Mouse (Mus musculus) gastrocnemius, adult 2 months (tissue): Measurements from ENCODE around the gene Kptn. TPM values are rescaled to one million over a fixed set of nuclear protein-coding genes. Genes with fewer than 3 reads are reported as not detected.

Experiments
- DNase-seq: peaks from one replicate; pipeline ENCODE4 v3.0.0; 2022
- H3K27ac ChIP-seq: fragments of 200-600 bp; 2 replicates; pipeline ENCODE4 v1.8.1; 2022; ENCODE audit warnings: mild to moderate bottlenecking
- H3K4me3 ChIP-seq: fragments of 200-600 bp; 2 replicates; pipeline ENCODE4 v1.8.1; 2022; ENCODE audit warnings: mild to moderate bottlenecking, moderate library complexity
- CTCF ChIP-seq: fragments of 200-600 bp; IDR thresholded peaks from 2 replicates; pipeline ENCODE4 v1.8.1; 2022; ENCODE audit warnings: antibody characterized with exemption, mild to moderate bottlenecking, moderate library complexity
- intact Hi-C: fragments of 180-260 bp; cut with DNase I; formaldehyde crosslinking; loops from one replicate; pipeline ENCODE4 v1.15.1; 2025
- total RNA-seq, 2 experiments: library from RNA; stranded (reverse); gene quantifications; 2 replicates each; pipeline ENCODE4 v1.2.3; 2021

Kptn gene
- total RNA-seq, 2 experiments from 2014 or later: 10.3 to 16.0 TPM

DNA sequence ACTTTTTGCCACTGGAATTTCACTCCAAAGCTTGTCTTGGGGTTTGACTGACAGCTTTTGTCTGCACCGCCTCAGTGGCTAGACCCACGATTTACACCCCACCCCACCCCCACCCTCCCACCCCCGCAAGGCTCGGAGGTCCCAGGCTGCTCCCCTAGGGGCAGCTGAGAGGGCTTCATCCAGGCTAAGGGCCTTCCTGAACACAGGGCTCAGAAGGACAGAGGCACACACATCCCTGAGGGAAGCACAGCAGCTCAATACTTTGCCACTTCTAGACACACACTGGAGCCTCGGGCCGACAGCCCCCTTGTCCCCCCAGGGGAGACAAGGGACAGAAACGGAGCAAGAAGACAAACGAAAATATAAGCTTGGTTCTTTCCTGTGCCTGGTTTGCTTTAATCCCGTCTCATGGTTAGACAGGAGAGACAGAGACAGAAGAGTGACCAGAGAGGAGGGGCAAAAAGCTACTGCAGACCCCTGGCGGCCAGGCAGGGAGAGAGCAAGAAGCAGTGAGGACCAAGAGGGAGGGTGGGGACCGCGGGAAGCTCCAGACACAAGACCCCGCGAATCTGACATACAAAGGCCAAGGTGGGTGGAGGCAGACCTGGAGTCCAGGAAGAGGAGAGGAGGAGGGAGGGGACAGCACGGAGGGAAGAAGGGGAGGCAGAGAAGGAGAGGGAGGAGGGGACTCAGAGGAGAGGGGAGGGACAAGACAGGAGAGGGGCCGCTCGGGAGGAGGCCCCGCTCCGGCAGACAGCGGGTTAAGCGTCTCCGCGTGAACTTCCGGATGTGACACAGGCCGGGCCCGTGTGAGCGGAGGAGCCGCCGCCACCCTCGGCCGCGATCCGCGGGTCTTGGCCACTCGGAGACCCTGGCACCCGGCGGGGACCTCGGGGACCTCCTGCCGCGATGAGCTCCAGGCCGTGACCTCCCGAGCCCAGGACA lies 55.2 kb downstream of the Kptn start, which contains the start of gene Meis3:
Gene Meis3, plus strand, starts transcription at position 494 of the 945 bp plus-strand sequence.
- H3K27ac ChIP-seq: peak within 1 kb of the TSS; percentile 81
- intact Hi-C loops: no loop called here
- peak; percentile 37 for TF ChIP-seq CTCF
- H3K4me3 ChIP-seq: peak within 1 kb of the TSS; percentile 74
- DNase-seq: peak; percentile 59

DNA sequence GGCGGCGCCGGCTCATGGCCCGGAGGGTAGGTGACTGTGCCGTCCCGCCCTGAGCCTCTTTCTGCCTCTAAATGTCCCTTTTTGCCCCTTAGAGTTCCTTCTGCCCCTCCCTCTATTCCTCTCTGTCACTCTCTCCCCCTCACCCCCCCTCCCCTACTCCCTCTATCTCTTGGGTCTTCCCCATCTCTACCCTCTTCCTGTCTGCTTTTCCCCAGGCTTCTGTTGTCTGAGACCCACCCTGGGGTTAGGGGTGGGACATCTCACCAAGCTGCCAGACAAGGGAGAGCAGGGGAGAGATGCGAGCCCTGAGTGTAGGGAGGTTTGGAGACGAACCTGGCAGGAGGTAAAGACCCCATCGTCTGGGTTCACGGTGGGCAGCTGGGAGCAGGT lies 55.8 kb downstream of the Kptn start:
- TF ChIP-seq CTCF: no peak
- intact Hi-C loops: no loop called here
- H3K27ac ChIP-seq: peak overlapping the region; percentile 81
- peak overlapping the region; percentile 74 for H3K4me3 ChIP-seq
- no peak for DNase-seq

Other genes starting within 250 kb of the Kptn start
- gene Crx, start 239.9 kb upstream of the Kptn start, total RNA-seq: not detected
- gene Crxos, start 237.3 kb upstream of the Kptn start, total RNA-seq: not detected
- gene Selenow, start 197.5 kb upstream of the Kptn start, total RNA-seq: 1,000 to 10,000 TPM; 1,391 to 1,893 TPM
- gene Nop53, start 173.8 kb upstream of the Kptn start, total RNA-seq: 10 to 100 TPM; 85.7 to 97.4 TPM
- gene Ehd2, start 152.3 kb upstream of the Kptn start, total RNA-seq: 10 to 100 TPM; 31.4 to 38.7 TPM
- gene Bicra, start 72.0 kb upstream of the Kptn start, total RNA-seq: 1 to 10 TPM; 6.8 to 7.1 TPM
- gene Zfp541, start 58.1 kb upstream of the Kptn start, total RNA-seq: not detected
- gene Napa, start 21.4 kb upstream of the Kptn start, total RNA-seq: 100 to 1,000 TPM in 1 of 2 experiments, 10 to 100 TPM in 1; 99.2 to 113 TPM
- under 1 TPM; 0.08 to 0.28 TPM for gene Slc8a2, start 9.9 kb downstream of the Kptn start, total RNA-seq
- 1 to 10 TPM; 1.5 to 2.0 TPM for gene Meis3, start 55.2 kb downstream of the Kptn start, total RNA-seq
- gene Dhx34, start 102.1 kb downstream of the Kptn start, total RNA-seq: 1 to 10 TPM; 3.8 to 4.4 TPM
- gene C5ar2, start 124.3 kb downstream of the Kptn start, total RNA-seq: under 1 TPM; 0.18 to 0.39 TPM
- 1 to 10 TPM; 1.6 to 2.4 TPM for gene C5ar1, start 139.6 kb downstream of the Kptn start, total RNA-seq
- 10 to 100 TPM; 15.7 to 15.8 TPM for gene Inafm1, start 153.7 kb downstream of the Kptn start, total RNA-seq
- 10 to 100 TPM; 41.0 to 42.1 TPM for gene Ccdc9, start 166.9 kb downstream of the Kptn start, total RNA-seq
- 1 to 10 TPM; 1.4 to 2.9 TPM for gene Bbc3, start 188.5 kb downstream of the Kptn start, total RNA-seq